Mouse (Mus musculus): ENCODE measurements at regions not wholly inside any gene's neighbourhood (a gene's known extent, or its start where the extent isn't known, plus 50 kb on each side); places are given as distances from the start of the nearest gene placed in this dataset.

GRCm38 (mm10) chr3:60266666-60267415 is 185.2 kb downstream of the Sucnr1 start:
- TF ChIP-seq CTCF (IDR thresholded peaks at IDR 0.05; ENCODE audit: low read depth, low read length) (no peak), POLR2A (IDR thresholded peaks at IDR 0.05; ENCODE audit: borderline replicate concordance, low read depth, low read length) (no peak)
- no peak overlapping the region for H3K4me3 ChIP-seq (ENCODE audit: insufficient read depth, low read length)
- no peak overlapping the region for H3K27ac ChIP-seq (ENCODE audit: insufficient read depth, low read depth, low read length)
- no peaks in the 10 kb centered on the region for H3K4me1 ChIP-seq (ENCODE audit: control insufficient read depth, insufficient read depth, low read length)

GRCm38 (mm10) chr3:60267416-60268174 is 185.9 kb downstream of the Sucnr1 start:
- Histone ChIP-seq H3K4me1 (ENCODE audit: control insufficient read depth, insufficient read depth, low read length) (no peaks in the 10 kb centered on the region), H3K27ac (ENCODE audit: insufficient read depth, low read depth, low read length) (no peak overlapping the region), H3K4me3 (ENCODE audit: insufficient read depth, low read length) (no peak overlapping the region)
- no peak for TF ChIP-seq CTCF (IDR thresholded peaks at IDR 0.05; ENCODE audit: low read depth, low read length)
- no peak for TF ChIP-seq POLR2A (IDR thresholded peaks at IDR 0.05; ENCODE audit: borderline replicate concordance, low read depth, low read length)

GRCm38 (mm10) chr3:60270463-60270862 is 188.8 kb downstream of the Sucnr1 start:
- H3K4me1 ChIP-seq (ENCODE audit: control insufficient read depth, insufficient read depth, low read length): no peaks in the 10 kb centered on the region
- H3K27ac ChIP-seq (ENCODE audit: insufficient read depth, low read depth, low read length): no peak overlapping the region
- no peak for TF ChIP-seq POLR2A (IDR thresholded peaks at IDR 0.05; ENCODE audit: borderline replicate concordance, low read depth, low read length)
- TF ChIP-seq CTCF (IDR thresholded peaks at IDR 0.05; ENCODE audit: low read depth, low read length): no peak

GRCm38 (mm10) chr3:60273744-60274143 is 192.1 kb downstream of the Sucnr1 start:
- Histone ChIP-seq H3K4me1 (ENCODE audit: control insufficient read depth, insufficient read depth, low read length) (no peaks in the 10 kb centered on the region), H3K27ac (ENCODE audit: insufficient read depth, low read depth, low read length) (no peak overlapping the region), H3K4me3 (ENCODE audit: insufficient read depth, low read length) (no peak overlapping the region)
- TF ChIP-seq CTCF (IDR thresholded peaks at IDR 0.05; ENCODE audit: low read depth, low read length) (no peak), POLR2A (IDR thresholded peaks at IDR 0.05; ENCODE audit: borderline replicate concordance, low read depth, low read length) (no peak)

More at GRCm38 (mm10) chr3:60270463-60270862, 188.8 kb downstream of the Sucnr1 start:
- no peak overlapping the region for H3K4me3 ChIP-seq (ENCODE audit: insufficient read depth, low read length)

GRCm38 (mm10) chr3:60275249-60275838 is 193.7 kb downstream of the Sucnr1 start:
- Histone ChIP-seq H3K27ac (ENCODE audit: insufficient read depth, low read depth, low read length) (no peak overlapping the region), H3K4me3 (ENCODE audit: insufficient read depth, low read length) (no peak overlapping the region), H3K4me1 (ENCODE audit: control insufficient read depth, insufficient read depth, low read length) (no peaks in the 10 kb centered on the region)
- TF ChIP-seq POLR2A (IDR thresholded peaks at IDR 0.05; ENCODE audit: borderline replicate concordance, low read depth, low read length) (no peak), CTCF (IDR thresholded peaks at IDR 0.05; ENCODE audit: low read depth, low read length) (no peak)

- Histone ChIP-seq H3K4me3 (ENCODE audit: insufficient read depth, low read length) (no peak overlapping the region), H3K27ac (ENCODE audit: insufficient read depth, low read depth, low read length) (no peak overlapping the region), H3K4me1 (ENCODE audit: control insufficient read depth, insufficient read depth, low read length) (no peaks in the 10 kb centered on the region)
- no peak for TF ChIP-seq POLR2A (IDR thresholded peaks at IDR 0.05; ENCODE audit: borderline replicate concordance, low read depth, low read length)
- no peak for TF ChIP-seq CTCF (IDR thresholded peaks at IDR 0.05; ENCODE audit: low read depth, low read length)
These were observed 194.8 kb upstream of the Mbnl1 start for GRCm38 (mm10) chr3:60277791-60278190.

- no peak overlapping the region for H3K27ac ChIP-seq (ENCODE audit: insufficient read depth, low read depth, low read length)
- no peaks in the 10 kb centered on the region for H3K4me1 ChIP-seq (ENCODE audit: control insufficient read depth, insufficient read depth, low read length)
- TF ChIP-seq POLR2A (IDR thresholded peaks at IDR 0.05; ENCODE audit: borderline replicate concordance, low read depth, low read length) (no peak), CTCF (IDR thresholded peaks at IDR 0.05; ENCODE audit: low read depth, low read length) (no peak)
- H3K4me3 ChIP-seq (ENCODE audit: insufficient read depth, low read length): no peak overlapping the region
These were observed 191.4 kb upstream of the Mbnl1 start for GRCm38 (mm10) chr3:60281229-60281628.

GRCm38 (mm10) chr3:60281959-60282495 is 190.6 kb upstream of the Mbnl1 start:
- no peaks in the 10 kb centered on the region for H3K4me1 ChIP-seq (ENCODE audit: control insufficient read depth, insufficient read depth, low read length)
- TF ChIP-seq CTCF (IDR thresholded peaks at IDR 0.05; ENCODE audit: low read depth, low read length) (no peak), POLR2A (IDR thresholded peaks at IDR 0.05; ENCODE audit: borderline replicate concordance, low read depth, low read length) (no peak)
- no peak overlapping the region for H3K4me3 ChIP-seq (ENCODE audit: insufficient read depth, low read length)
- H3K27ac ChIP-seq (ENCODE audit: insufficient read depth, low read depth, low read length): no peak overlapping the region

GRCm38 (mm10) chr3:60292142-60292541 is 180.5 kb upstream of the Mbnl1 start:
- H3K27ac ChIP-seq (ENCODE audit: insufficient read depth, low read depth, low read length): no peak overlapping the region
- H3K4me3 ChIP-seq (ENCODE audit: insufficient read depth, low read length): no peak overlapping the region
- TF ChIP-seq POLR2A (IDR thresholded peaks at IDR 0.05; ENCODE audit: borderline replicate concordance, low read depth, low read length) (no peak), CTCF (IDR thresholded peaks at IDR 0.05; ENCODE audit: low read depth, low read length) (no peak)
- no peaks in the 10 kb centered on the region for H3K4me1 ChIP-seq (ENCODE audit: control insufficient read depth, insufficient read depth, low read length)

Measured in bone marrow macrophage, adult 2 months (primary cell).